Mouse (Mus musculus) heart, adult 9 months (tissue): ENCODE results near the gene Olfr1499.
"Not testable (repeated sequence)": the region's sequence is repeated elsewhere in the genome, so short reads cannot be mapped to it uniquely, and the experiment has no call there.

Source experiments
- DNase-seq, 2 experiments: peaks; one replicate each; pipeline ENCODE4 v3.0.0; 2022; ENCODE audit warnings: low spot score in 2 of 2

Olfr1499 gene

DNA sequence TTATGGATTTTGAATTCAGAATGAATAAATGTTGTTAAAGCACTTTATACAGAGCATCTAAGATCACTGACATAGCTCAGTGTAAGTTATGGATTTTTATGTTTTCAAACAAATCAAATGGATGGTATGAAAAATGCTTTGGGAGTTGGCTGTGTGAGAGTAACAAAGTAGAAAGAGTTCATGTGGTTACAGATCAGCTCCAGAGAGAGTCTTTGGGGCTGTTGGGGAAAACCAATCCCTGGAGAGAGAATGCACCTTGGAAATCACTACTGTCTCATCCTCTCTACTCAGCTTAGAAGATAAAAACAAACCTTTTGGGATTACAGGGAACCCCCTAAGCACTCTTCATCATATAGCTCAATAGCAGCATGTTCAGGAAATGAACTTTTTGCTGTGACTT is at the start of gene Olfr1499:
TSS of gene Olfr1499 (minus strand) at position 101 of the 400 bp plus-strand sequence.
- no peak for DNase-seq

DNA sequence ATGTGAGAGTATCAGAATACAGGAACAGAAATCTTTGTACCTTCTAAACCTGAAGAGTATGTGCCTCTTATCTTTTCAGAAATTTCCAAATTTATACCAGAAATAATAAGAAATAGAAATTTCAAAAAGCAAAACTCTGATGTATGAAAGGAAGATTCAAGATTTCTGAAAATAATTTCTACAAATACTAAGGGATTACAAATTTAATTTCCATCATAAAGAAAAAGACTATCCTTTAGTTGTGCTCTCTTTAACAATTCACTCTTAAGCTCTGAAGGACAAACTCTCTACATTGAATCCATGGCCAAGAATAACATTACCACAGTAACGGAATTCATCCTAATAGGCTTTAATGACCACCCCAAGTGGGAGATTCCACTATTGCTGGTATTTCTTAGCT is 42.2 kb upstream of the Olfr1499 start, which contains the start of gene Olfr1502:
TSS of gene Olfr1502 (plus strand) at position 301 of the 400 bp plus-strand sequence.
- DNase-seq: no peak

DNA sequence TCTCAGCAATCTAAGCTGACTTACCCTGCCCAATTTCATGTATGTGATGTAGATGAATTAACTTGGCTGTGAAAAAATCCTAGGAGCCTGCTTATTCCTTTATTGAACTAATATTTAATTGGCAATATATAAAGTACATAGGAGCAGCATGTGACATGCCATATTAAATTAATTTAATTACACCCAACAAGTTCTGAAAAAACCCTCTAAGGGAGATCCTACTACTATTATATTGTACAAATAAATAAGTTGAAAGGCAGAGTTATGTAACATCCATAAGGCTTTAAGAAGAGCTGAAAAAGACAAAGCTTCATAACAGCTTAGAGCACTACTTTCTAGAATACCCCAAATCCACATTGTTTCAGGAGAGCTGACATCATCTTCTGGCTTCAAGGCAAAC is 31.3 kb upstream of the Olfr1499 start, which contains the start of gene Olfr1501:
TSS of gene Olfr1501 (minus strand) at position 101 of the 400 bp plus-strand sequence.
- not testable (repeated sequence) for DNase-seq

DNA sequence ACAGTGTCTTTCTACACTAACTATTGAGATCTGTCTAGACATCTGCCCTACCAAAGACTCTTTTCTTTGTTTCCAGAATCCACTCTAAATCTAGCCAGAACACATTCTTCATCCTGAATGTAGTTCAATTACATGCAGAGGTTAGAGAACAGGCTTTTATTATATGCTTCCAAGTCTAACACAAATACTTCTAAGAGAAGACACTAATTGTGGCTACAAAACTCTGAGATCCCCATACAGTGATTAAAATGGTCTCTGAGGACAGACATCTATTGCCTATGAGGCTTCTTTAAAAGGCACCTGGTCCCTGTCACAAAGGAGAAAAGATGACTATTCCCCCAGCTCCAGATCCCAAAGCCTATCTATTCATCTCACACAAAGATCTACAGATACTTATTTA is 11.1 kb upstream of the Olfr1499 start, which contains the start of gene Olfr1500:
TSS of gene Olfr1500 (minus strand) at position 101 of the 400 bp plus-strand sequence.
- no peak for DNase-seq

DNA sequence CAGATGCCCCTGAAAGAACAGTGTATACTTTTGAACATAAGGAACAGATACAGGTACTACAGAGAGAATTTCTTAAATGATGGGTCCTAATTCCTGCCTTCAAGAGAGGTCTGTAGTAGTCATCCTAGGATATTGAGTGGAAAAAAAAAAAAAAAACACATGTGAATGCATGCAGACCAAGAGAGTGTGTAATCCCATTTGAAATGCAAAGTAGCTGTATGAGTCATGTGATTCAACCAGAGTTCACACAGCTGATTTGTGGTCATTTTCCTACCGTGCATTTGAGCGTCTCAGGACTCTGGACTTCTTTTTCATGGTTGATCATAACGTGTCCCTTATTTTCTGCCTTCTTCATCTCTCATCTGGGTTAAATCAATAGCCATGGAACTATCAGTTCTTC is 9.2 kb upstream of the Olfr1499 start:
- no peak for DNase-seq

DNA sequence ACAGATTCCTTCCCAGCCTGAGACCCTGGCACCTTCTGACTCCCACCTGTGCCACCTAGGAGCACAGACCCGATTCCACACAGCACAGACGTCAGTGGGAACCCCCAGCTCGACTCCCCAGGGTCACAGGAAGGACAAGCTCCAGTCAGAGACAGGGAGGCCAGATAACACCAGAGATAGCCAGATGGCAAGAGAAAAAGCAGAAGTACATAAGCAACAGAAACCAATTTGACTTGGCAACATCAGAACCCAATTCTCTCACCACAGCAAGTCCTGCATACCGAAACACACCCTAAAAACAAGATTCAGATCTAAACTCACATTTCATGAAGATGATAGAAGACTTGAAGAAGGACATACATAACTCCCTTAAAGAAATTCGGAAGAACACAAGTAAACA is 1.6 kb upstream of the Olfr1499 start:
- DNase-seq: no peak

DNA sequence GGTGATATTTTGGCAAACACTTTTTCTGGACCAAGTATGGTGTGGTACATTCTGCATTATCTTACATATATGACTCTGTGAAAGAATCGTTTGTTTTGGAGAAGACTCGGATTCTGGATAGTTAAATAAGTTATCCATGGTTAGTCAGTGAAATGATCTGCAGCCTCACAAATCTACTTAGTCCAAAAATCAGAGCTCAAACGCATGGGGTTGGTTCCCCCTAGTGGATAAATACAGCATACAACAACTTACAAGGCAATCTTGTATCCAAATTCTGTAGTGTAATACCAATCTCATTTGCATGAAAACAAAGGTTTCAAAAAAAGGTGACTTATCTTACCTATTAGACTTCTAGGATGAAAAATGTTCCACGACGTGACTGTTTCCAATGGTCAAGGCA is 420 bp downstream of the Olfr1499 start:
- no peak for DNase-seq

DNA sequence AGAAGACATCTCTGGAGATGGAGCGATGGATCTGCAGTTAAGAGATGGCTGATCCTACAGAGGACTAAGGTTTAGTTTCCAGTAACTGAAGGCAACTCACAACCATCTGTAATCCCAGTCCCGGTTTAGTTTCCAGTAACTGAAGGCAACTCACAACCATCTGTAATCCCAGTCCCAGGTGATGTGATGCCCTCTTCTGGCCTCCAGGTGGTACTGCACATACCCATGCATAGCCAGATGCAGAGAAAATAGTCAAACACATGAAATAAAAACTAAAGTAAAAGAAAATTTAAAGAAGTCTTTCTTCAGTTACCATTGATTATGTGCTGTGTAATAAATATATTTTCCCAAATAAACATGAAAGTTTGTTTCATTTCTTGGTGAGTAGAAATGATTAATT is 6.4 kb downstream of the Olfr1499 start:
- no peak for DNase-seq

DNA sequence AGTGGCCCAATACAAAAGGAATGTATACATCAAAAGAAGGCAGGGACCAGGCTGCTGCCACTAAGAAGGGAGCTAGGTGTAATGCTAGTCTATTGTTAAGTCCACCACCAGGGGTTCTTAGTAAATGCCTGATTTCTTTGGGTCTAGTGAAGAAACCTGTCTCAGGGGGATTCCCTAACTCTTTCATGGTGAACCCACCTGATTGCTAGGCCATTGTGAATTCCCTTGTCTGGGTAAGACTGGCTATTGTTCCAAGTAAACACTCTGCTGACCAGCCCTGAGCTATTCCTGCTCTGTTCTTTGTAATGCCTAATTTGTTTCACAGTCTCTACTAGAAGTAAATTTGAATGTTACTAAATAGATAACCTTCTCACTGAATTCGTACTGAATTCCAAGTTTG is 13.8 kb downstream of the Olfr1499 start:
- DNase-seq: not testable (repeated sequence)

DNA sequence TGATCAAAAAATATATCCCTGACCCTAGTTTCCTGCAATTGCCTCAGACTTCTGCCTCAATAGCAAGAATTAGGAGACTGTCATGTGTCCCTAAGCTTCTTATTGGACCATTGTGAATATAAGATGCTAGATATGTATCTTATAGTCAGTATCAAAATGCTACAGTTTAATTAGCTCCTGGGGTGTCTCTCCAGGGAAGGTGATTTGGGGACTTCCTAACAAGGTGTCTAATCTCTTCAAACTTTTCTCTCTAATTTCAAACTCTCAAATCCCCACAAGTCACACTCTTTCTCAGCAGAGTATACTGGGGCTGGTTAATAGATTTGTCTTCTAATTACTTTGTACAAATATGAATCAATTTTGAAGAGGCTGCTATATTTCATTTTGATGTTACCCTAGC is 21.1 kb downstream of the Olfr1499 start, which contains the start of gene Olfr1497:
TSS of gene Olfr1497 (minus strand) at position 101 of the 400 bp plus-strand sequence.
- DNase-seq: no peak

DNA sequence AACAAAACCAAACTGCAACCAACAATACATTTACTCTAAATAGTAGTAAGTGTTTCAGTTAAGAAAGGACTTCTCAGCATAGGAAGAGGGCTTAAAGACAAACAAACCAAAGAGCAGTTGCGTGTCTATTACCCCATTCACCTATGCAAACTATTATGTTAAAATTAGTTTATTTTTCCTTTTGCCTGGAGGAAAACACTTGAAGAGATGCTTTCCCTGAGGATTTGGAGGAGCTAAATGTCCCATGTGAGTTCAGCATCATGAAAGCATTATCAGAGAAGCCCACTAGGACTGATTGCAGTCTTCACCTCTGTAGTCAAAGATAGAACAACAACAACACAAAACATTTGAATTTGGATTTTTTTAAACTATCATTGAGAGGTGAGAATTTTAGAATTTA is 41.7 kb downstream of the Olfr1499 start, which contains the start of gene Olfr1496:
TSS of gene Olfr1496 (plus strand) at position 301 of the 400 bp plus-strand sequence.
- no peak for DNase-seq

DNA sequence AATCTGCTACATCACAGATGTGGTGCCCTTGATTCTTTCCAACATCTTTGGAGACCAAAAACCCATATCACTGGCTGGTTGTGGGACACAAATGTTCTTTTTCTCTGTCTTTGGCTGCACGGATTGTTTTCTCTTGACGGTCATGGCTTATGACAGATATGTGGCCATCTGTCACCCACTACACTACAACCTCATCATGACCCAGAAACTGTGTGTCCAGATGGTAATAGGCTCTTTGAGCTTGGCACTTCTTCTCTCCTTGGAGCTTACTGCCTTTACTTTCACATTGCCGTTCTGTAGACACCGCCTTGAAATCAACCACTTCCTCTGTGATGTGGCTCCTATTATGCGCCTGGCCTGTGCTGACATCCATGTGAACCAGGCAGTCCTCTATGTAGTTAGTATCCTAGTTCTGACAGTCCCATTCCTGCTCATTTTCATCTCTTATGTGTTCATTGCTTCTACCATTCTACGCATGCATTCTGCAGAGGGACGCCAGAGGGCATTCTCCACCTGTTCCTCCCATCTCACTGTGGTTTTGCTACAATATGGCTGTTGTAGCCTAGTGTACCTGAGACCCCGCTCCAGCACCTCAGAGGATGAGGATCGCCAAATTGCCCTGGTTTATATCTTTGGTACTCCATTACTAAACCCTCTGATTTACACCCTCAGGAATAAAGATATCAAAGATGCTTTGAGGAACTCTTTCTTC is 50.5 kb downstream of the Olfr1499 start:
- DNase-seq: no peak

DNA sequence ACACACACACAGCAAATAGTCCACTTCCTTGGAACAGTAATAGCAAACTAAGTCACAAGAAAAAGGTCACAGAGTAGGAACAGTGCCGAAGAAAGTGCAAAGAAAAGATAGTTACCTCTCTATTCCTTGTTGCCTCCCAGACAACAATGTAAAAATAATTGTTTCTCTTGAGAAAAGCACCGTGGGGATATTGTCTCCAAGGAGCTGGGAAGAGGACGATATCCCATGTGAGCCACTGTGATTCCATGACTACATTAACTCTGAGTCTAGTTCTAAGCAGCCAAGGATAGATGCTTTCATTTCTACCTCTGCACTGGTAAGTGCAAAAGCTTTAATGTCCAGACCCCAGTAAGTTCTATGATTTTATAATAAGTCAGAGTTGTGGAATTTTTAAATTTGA is 54.9 kb downstream of the Olfr1499 start, which contains the start of gene Olfr1495:
TSS of gene Olfr1495 (plus strand) at position 301 of the 400 bp plus-strand sequence.
- no peak for DNase-seq
